Mouse (Mus musculus) embryo, embryonic 10.5 days (tissue): Measurements from ENCODE around the gene Gm6356.
"Not testable (repeated sequence)": the region's sequence is repeated elsewhere in the genome, so short reads cannot be mapped to it uniquely, and the experiment has no call there.

Experiments used
- DNase-seq: peaks from one replicate; pipeline ENCODE4 v3.0.0-alpha.2; 2015; ENCODE audit warnings: low spot score

Gm6356 gene

DNA sequence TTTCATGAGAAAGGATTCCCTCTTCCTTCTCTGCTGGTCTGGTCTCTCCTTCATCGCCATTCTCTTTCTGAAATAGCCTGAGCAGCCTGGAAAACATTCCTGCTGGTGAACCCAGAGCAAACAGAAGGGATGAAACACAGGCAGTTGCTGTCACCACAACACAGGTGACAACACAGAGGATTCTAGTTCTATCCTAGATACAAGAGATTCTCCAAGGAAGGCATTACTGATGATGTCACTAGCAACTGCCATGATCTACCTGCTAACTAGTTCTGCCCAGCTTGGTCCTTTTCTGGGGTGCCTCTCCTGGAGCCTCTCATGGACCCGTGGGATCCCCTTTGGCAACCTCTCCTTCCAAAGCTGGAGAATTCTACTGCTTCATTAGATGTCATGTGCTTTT lies at the start of gene Gm6356:
Gm6356 (minus strand) TSS at position 101 of the 400 bp plus-strand sequence.
- DNase-seq, result not testable (repeated sequence)
